Mouse (Mus musculus) MEL (cell line): Measurements from ENCODE around the gene Avpr1b. TPM values are rescaled to one million over a fixed set of nuclear protein-coding genes. Genes with fewer than 3 reads are reported as not detected.

ENCODE experiments used
- DNase-seq: peaks from one replicate; pipeline ENCODE4 v3.0.0; 2011; ENCODE audit warnings: low read depth, low spot score
- H3K27ac ChIP-seq: 2 replicates; pipeline ENCODE4 v1.5.1; 2012; ENCODE audit warnings: low read depth, mild to moderate bottlenecking, control low read depth, low read length, moderate library complexity; ENCODE audit not compliant: control insufficient read depth
- H3K27me3 ChIP-seq, 2 experiments: fragments of 150-350 bp in 1 of 2; sonication (generic) in 1 of 2; 2 replicates each; pipeline ENCODE4 v1.6.1; 2012; ENCODE audit warnings: low read length in 2 of 2, mild to moderate bottlenecking in 2 of 2, improper control_type of control experiment in 1 of 2, moderate library complexity in 1 of 2; ENCODE audit not compliant: insufficient read depth in 2 of 2, control insufficient read depth in 1 of 2
- H3K36me3 ChIP-seq, 2 experiments: 2 replicates each; pipeline ENCODE4 v1.6.1; 2012 to 2014; ENCODE audit warnings: low read length in 2 of 2, improper control_type of control experiment in 1 of 2, inconsistent platforms in 1 of 2, mild to moderate bottlenecking in 1 of 2; ENCODE audit not compliant: insufficient read depth in 2 of 2, control insufficient read depth in 1 of 2
- H3K4me1 ChIP-seq, 2 experiments: fragments of 150-350 bp in 1 of 2; sonication (generic) in 1 of 2; 2 replicates each; pipeline ENCODE4 v1.6.1; 2012; ENCODE audit warnings: low read length in 2 of 2, improper control_type of control experiment in 1 of 2, mild to moderate bottlenecking in 1 of 2; ENCODE audit not compliant: insufficient read depth in 2 of 2, control insufficient read depth in 1 of 2
- H3K4me3 ChIP-seq, 2 experiments: fragments of 150-350 bp in 1 of 2; sonication (generic) in 1 of 2; 2 replicates each; pipeline ENCODE4 v1.5.1; 2012; ENCODE audit warnings: low read depth in 2 of 2, low read length in 2 of 2, mild to moderate bottlenecking in 2 of 2, moderate library complexity in 2 of 2, control low read depth in 1 of 2, improper control_type of control experiment in 1 of 2; ENCODE audit not compliant: control insufficient read depth in 1 of 2, insufficient read depth in 1 of 2
- H3K79me2 ChIP-seq: 2 replicates; pipeline ENCODE4 v1.6.1; 2012; ENCODE audit warnings: mild to moderate bottlenecking, low read length, moderate library complexity; ENCODE audit not compliant: control insufficient read depth, poor library complexity, insufficient read depth
- H3K9ac ChIP-seq: 2 replicates; pipeline ENCODE4 v1.6.1; 2012; ENCODE audit warnings: low read depth, mild to moderate bottlenecking, control low read depth, low read length, moderate library complexity; ENCODE audit not compliant: control insufficient read depth, poor library complexity, severe bottlenecking
- H3K9me3 ChIP-seq: fragments of 150-350 bp; sonication (generic); replicated peaks from 2 replicates; pipeline ENCODE4 v1.6.1; 2012; ENCODE audit warnings: mild to moderate bottlenecking, low read length, improper control_type of control experiment, moderate library complexity; ENCODE audit not compliant: insufficient read depth
- BHLHE40 ChIP-seq: IDR thresholded peaks from 2 replicates; pipeline ENCODE4 v1.6.1; 2012; ENCODE audit warnings: low read depth, mild to moderate bottlenecking, inconsistent platforms, low read length, improper control_type of control experiment, borderline replicate concordance
- CHD2 ChIP-seq: IDR thresholded peaks from 2 replicates; pipeline ENCODE4 v1.6.1; 2011; ENCODE audit warnings: low read length, improper control_type of control experiment
- CTCF ChIP-seq, 3 experiments: IDR thresholded peaks in 2 of 3; conservative IDR thresholded peaks in 1 of 3; 2 replicates each; pipeline ENCODE4 v1.5.1; 2011 to 2012; ENCODE audit warnings: low read length in 3 of 3, low read depth in 2 of 3, mild to moderate bottlenecking in 2 of 3, improper control_type of control experiment in 1 of 3, inconsistent platforms in 1 of 3, mixed read lengths in 1 of 3, moderate library complexity in 1 of 3; ENCODE audit not compliant: control insufficient read depth in 1 of 3, insufficient read depth in 1 of 3, poor library complexity in 1 of 3, severe bottlenecking in 1 of 3
- E2F4 ChIP-seq: IDR thresholded peaks from 2 replicates; pipeline ENCODE4 v1.6.1; 2011; ENCODE audit warnings: low read depth, low read length, improper control_type of control experiment, borderline replicate concordance
- ELF1 ChIP-seq: IDR thresholded peaks from 2 replicates; pipeline ENCODE4 v1.6.1; 2014; ENCODE audit warnings: low read depth, mild to moderate bottlenecking, inconsistent platforms, low read length, improper control_type of control experiment, moderate library complexity
- EP300 ChIP-seq, 2 experiments: IDR thresholded peaks; 2 replicates each; pipeline ENCODE4 v1.6.1; 2011; ENCODE audit warnings: improper control_type of control experiment in 2 of 2, low read length in 2 of 2, low read depth in 1 of 2, mild to moderate bottlenecking in 1 of 2
- ETS1 ChIP-seq: IDR thresholded peaks from 2 replicates; pipeline ENCODE4 v1.6.1; 2012; ENCODE audit warnings: low read depth, mild to moderate bottlenecking, inconsistent platforms, low read length, improper control_type of control experiment, moderate library complexity
- GATA1 ChIP-seq: IDR thresholded peaks from 2 replicates; pipeline ENCODE4 v1.6.1; 2011; ENCODE audit warnings: low read depth, low read length, improper control_type of control experiment
- HCFC1 ChIP-seq: IDR thresholded peaks from 2 replicates; pipeline ENCODE4 v1.6.1; 2012; ENCODE audit warnings: low read depth, mild to moderate bottlenecking, inconsistent platforms, low read length, improper control_type of control experiment, moderate library complexity
- JUND ChIP-seq: IDR thresholded peaks from 2 replicates; pipeline ENCODE4 v1.6.1; 2011; ENCODE audit warnings: low read depth, mild to moderate bottlenecking, improper control_type of control experiment, low read length
- MAFK ChIP-seq: IDR thresholded peaks from 2 replicates; pipeline ENCODE4 v1.6.1; 2011; ENCODE audit warnings: low read depth, mild to moderate bottlenecking, low read length, improper control_type of control experiment, borderline replicate concordance
- MAX ChIP-seq: IDR thresholded peaks from 2 replicates; pipeline ENCODE4 v1.6.1; 2011; ENCODE audit warnings: low read length, improper control_type of control experiment
- MEF2A ChIP-seq: IDR thresholded peaks from 2 replicates; pipeline ENCODE4 v1.6.1; 2014; ENCODE audit warnings: low read depth, mild to moderate bottlenecking, inconsistent platforms, low read length, improper control_type of control experiment; ENCODE audit not compliant: poor library complexity, insufficient replicate concordance, severe bottlenecking; ENCODE audit errors: extremely low read depth
- MXI1 ChIP-seq: IDR thresholded peaks from 2 replicates; pipeline ENCODE4 v1.6.1; 2011; ENCODE audit warnings: mild to moderate bottlenecking, low read depth, low read length, improper control_type of control experiment
- MYB ChIP-seq: IDR thresholded peaks from 2 replicates; pipeline ENCODE4 v1.6.1; 2011; ENCODE audit warnings: mild to moderate bottlenecking, low read depth, low read length, improper control_type of control experiment
- NELFE ChIP-seq: IDR thresholded peaks from 2 replicates; pipeline ENCODE4 v1.6.1; 2011; ENCODE audit warnings: low read depth, low read length, improper control_type of control experiment
- NRF1 ChIP-seq: IDR thresholded peaks from 2 replicates; pipeline ENCODE4 v1.6.1; 2014; ENCODE audit warnings: low read depth, mild to moderate bottlenecking, inconsistent platforms, low read length, improper control_type of control experiment, moderate library complexity; ENCODE audit not compliant: poor library complexity, insufficient read depth, severe bottlenecking
- POLR2A ChIP-seq, 2 experiments: IDR thresholded peaks; 2 replicates each; pipeline ENCODE4 v1.6.1; 2011 to 2012; ENCODE audit warnings: low read length in 2 of 2, mild to moderate bottlenecking in 2 of 2, control low read depth in 1 of 2, improper control_type of control experiment in 1 of 2, low read depth in 1 of 2, moderate library complexity in 1 of 2; ENCODE audit not compliant: control insufficient read depth in 1 of 2, insufficient read depth in 1 of 2, poor library complexity in 1 of 2
- POLR2AphosphoS2 ChIP-seq: IDR thresholded peaks from 2 replicates; pipeline ENCODE4 v1.6.1; 2011; ENCODE audit warnings: low read length, improper control_type of control experiment
- POLR2AphosphoS5 ChIP-seq: IDR thresholded peaks from 2 replicates; pipeline ENCODE4 v1.6.1; 2012; ENCODE audit warnings: low read depth, borderline replicate concordance, mild to moderate bottlenecking, inconsistent platforms, low read length, moderate library complexity, mixed read lengths
- RAD21 ChIP-seq: IDR thresholded peaks from 2 replicates; pipeline ENCODE4 v1.6.1; 2011; ENCODE audit warnings: mild to moderate bottlenecking, low read depth, low read length, improper control_type of control experiment
- RCOR1 ChIP-seq: IDR thresholded peaks from 2 replicates; pipeline ENCODE4 v1.6.1; 2012; ENCODE audit warnings: low read depth, mild to moderate bottlenecking, inconsistent platforms, low read length, improper control_type of control experiment
- SIN3A ChIP-seq: IDR thresholded peaks from 2 replicates; pipeline ENCODE4 v1.6.1; 2012; ENCODE audit warnings: low read length, improper control_type of control experiment, inconsistent platforms
- SMC3 ChIP-seq: IDR thresholded peaks from 2 replicates; pipeline ENCODE4 v1.6.1; 2011; ENCODE audit warnings: low read depth, low read length, improper control_type of control experiment
- TCF12 ChIP-seq: IDR thresholded peaks from 2 replicates; pipeline ENCODE4 v1.6.1; 2014; ENCODE audit warnings: low read depth, mild to moderate bottlenecking, inconsistent platforms, low read length, improper control_type of control experiment, moderate library complexity
- UBTF ChIP-seq: IDR thresholded peaks from 2 replicates; pipeline ENCODE4 v1.6.1; 2012; ENCODE audit warnings: low read depth, mild to moderate bottlenecking, inconsistent platforms, low read length, improper control_type of control experiment, moderate library complexity, borderline replicate concordance; ENCODE audit not compliant: insufficient read depth
- ZKSCAN1 ChIP-seq: IDR thresholded peaks from 2 replicates; pipeline ENCODE4 v1.6.1; 2012; ENCODE audit warnings: low read depth, mild to moderate bottlenecking, inconsistent platforms, low read length, improper control_type of control experiment, moderate library complexity
- ZMIZ1 ChIP-seq: IDR thresholded peaks from 2 replicates; pipeline ENCODE4 v1.6.1; 2012; ENCODE audit warnings: low read depth, mild to moderate bottlenecking, inconsistent platforms, low read length, improper control_type of control experiment, moderate library complexity
- ZNF384 ChIP-seq: IDR thresholded peaks from 2 replicates; pipeline ENCODE4 v1.6.1; 2012; ENCODE audit warnings: low read depth, mild to moderate bottlenecking, inconsistent platforms, low read length, improper control_type of control experiment
- polyA plus RNA-seq, 2 experiments: library from polyadenylated mRNA; stranded (reverse) in 1 of 2; unstranded in 1 of 2; fragments of >175 nt in 1 of 2; fragments of >200 nt in 1 of 2; gene quantifications; 2 replicates each; pipeline versions ENCODE4 v1.2.1 to v1.2.4; 2012; ENCODE audit warnings: low replicate concordance in 2 of 2, low read depth in 1 of 2; ENCODE audit not compliant: insufficient read length in 2 of 2, insufficient read depth in 1 of 2, missing spikeins in 1 of 2
- total RNA-seq: library from RNA; depleted of rRNA; stranded (reverse); fragments of 300-350 nt; gene quantifications from 2 replicates; pipeline ENCODE4 v1.2.3, GENCODE M21; 2012

Gene Avpr1b
- total and polyA plus RNA-seq, 3 experiments, result not detected

DNA sequence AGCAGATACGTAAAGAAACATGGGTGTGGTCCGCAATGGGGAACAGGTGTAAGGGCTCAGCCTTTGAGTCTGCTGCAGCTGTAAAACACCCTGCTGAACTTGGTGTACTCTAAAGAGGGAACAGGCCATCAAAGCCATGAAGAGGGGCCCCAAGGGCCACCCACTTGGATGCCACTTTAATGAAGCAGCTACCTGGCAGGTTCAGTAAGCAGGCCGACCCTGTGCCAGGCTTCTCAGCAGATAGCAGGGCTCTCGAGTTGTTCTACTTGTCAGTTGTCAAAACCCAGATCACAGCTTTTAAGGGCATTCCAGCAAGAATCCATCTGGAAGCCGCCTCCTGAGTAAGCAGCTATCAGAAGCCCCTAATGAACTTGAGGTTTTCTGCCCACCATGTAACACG is 56.6 kb downstream of the Avpr1b start:
- no peak overlapping the region for H3K27ac ChIP-seq
- H3K4me3 ChIP-seq, result no peak overlapping the region
- no peaks in the 10 kb centered on the region for H3K27me3 ChIP-seq
- TF ChIP-seq ZNF384, result no peak
- no peak for TF ChIP-seq BHLHE40
- no peak for TF ChIP-seq MAFK
- no peak for TF ChIP-seq SIN3A
- TF ChIP-seq MYB, result no peak
- no peak for TF ChIP-seq ZMIZ1
- no peak for TF ChIP-seq MEF2A
- TF ChIP-seq POLR2AphosphoS5, result no peak
- no peak for TF ChIP-seq NRF1
- TF ChIP-seq CTCF (IDR thresholded peaks at IDR 0.05 in 2 of 3, conservative IDR thresholded peaks at IDR 0.05 in 1 of 3; ENCODE audit: control insufficient read depth in 1 of 3, insufficient read depth in 1 of 3, low read depth in 2 of 3, low read length in 3 of 3, poor library complexity in 1 of 3, severe bottlenecking in 1 of 3), result no peak
- peaks cover 9 to 18% of the 10 kb centered on the region in 2 experiments for H3K4me1 ChIP-seq
- no peak for DNase-seq
- H3K9me3 ChIP-seq, result no peaks in the 10 kb centered on the region
- no peak overlapping the region for H3K9ac ChIP-seq
- H3K36me3 ChIP-seq, result peaks cover 0 to 16% of the 10 kb centered on the region in 2 experiments; a peak in 2 of 4 replicates
- no peaks in the 10 kb centered on the region for H3K79me2 ChIP-seq

DNA sequence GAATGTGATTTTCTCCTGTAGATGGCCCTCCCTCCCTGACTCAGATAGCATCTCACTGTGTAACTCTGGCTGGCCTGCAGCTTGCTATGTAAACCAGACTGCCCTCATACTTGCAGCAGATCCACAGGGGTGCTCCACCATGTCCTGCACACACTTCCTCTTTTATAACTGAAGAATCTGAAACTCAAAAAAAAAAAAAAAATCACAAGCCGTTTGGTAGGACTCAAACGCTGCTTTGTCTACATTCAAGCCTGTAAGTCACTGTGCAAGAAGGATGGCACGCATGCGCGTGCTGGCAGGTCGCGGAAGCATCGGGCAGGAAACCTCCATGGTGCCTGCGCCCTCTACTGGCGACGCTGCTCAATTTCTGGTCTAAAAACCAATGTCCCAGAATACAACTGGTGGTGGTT is 58.9 kb downstream of the Avpr1b start:
- Histone ChIP-seq H3K36me3 (peaks cover 0 to 16% of the 10 kb centered on the region in 2 experiments; a peak in 3 of 4 replicates), H3K4me3 (peak overlapping the region; percentile 12 to 14; a peak in 3 of 4 replicates), H3K27me3 (no peaks in the 10 kb centered on the region), H3K9me3 (no peaks in the 10 kb centered on the region), H3K9ac (peak overlapping the region; percentile 12), H3K79me2 (no peaks in the 10 kb centered on the region), H3K27ac (peak overlapping the region; percentile 60), H3K4me1 (peaks cover 9 to 15% of the 10 kb centered on the region in 2 experiments)
- peak; percentile 79 for TF ChIP-seq RAD21
- no peak for TF ChIP-seq CHD2
- TF ChIP-seq ZKSCAN1, result peak; percentile 35; the same call in 1 of the 2 replicates
- peak; percentile 87 for TF ChIP-seq ELF1
- peak; percentile 73 for TF ChIP-seq SMC3
- peak; percentile 72; the same call in 1 of the 2 replicates for TF ChIP-seq ETS1
- TF ChIP-seq NRF1, result peak; percentile 97
- TF ChIP-seq POLR2A (IDR thresholded peaks at IDR 0.05; ENCODE audit: control insufficient read depth in 1 of 2, insufficient read depth in 1 of 2, low read depth in 1 of 2, low read length in 2 of 2, poor library complexity in 1 of 2), result no peak; a peak in 1 of 4 replicates
- peak; percentile 90; the same call in 1 of the 2 replicates for TF ChIP-seq RCOR1
- TF ChIP-seq POLR2AphosphoS2, result no peak; the same call in 1 of the 2 replicates
- TF ChIP-seq MYB, result peak; percentile 49; the same call in 1 of the 2 replicates
- TF ChIP-seq CTCF (IDR thresholded peaks at IDR 0.05 in 2 of 3, conservative IDR thresholded peaks at IDR 0.05 in 1 of 3; ENCODE audit: control insufficient read depth in 1 of 3, insufficient read depth in 1 of 3, low read depth in 2 of 3, low read length in 3 of 3, poor library complexity in 1 of 3, severe bottlenecking in 1 of 3), result peak; percentile 87 to 99 (median 92)
- TF ChIP-seq GATA1, result peak; percentile 63
- TF ChIP-seq TCF12, result peak; percentile 46
- TF ChIP-seq ZNF384, result peak; percentile 99
- TF ChIP-seq E2F4, result no peak
- TF ChIP-seq JUND, result 0 out of 2 replicates have a peak, but pooled peaks have one; percentile 26
- peak; percentile 82 for TF ChIP-seq SIN3A
- TF ChIP-seq NELFE, result peak; percentile 29
- TF ChIP-seq EP300 (IDR thresholded peaks at IDR 0.05; ENCODE audit: low read depth in 1 of 2, low read length in 2 of 2), result peak; percentile 75 to 76
- TF ChIP-seq MAX, result no peak; the same call in 1 of the 2 replicates
- TF ChIP-seq HCFC1, result peak; percentile 70
- TF ChIP-seq UBTF, result no peak
- peak; percentile 57; the same call in 1 of the 2 replicates for TF ChIP-seq MXI1
- DNase-seq, result peak; percentile 97
